In genomic region chr15:98568256-98569033, GRCm38 (mm10) we compare ENCODE assay signal across 8 mouse cellular contexts. TPM values are rescaled to one million over a fixed set of nuclear protein-coding genes. Genes with fewer than 3 reads are reported as not detected.
DNase-seq lines count a peak whose midpoint lies in the region; ATAC-seq and TF ChIP-seq lines count a peak whose summit lies in the region.

No protein-coding gene starts in this region.

- no peak for ATAC-seq in G1E (ENCODE audit: extremely low read depth, insufficient number of reproducible peaks, low FRiP score, poor library complexity, severe bottlenecking)
- ATAC-seq in midbrain, embryonic 12.5 days (ENCODE audit: low FRiP score, low read depth) = 0 out of 2 replicates have a peak, but pooled peaks have one; percentile 7

- peak overlapping the region; percentile 98 for H3K4me3 ChIP-seq in G1E (ENCODE audit: low read depth, low read length)
- peak overlapping the region; percentile 95 for H3K4me3 ChIP-seq in midbrain, embryonic 12.5 days

- no peaks in the 10 kb centered on the region for H3K27me3 ChIP-seq in G1E (ENCODE audit: insufficient read depth, low read length)
- no peaks in the 10 kb centered on the region for H3K27me3 ChIP-seq in midbrain, embryonic 12.5 days

- TF ChIP-seq CTCF in G1E (IDR thresholded peaks at IDR 0.05; ENCODE audit: low read depth, low read length) = no peak

- H3K4me2 ChIP-seq in midbrain, embryonic 12.5 days (replicated peaks) = peak overlapping the region; percentile 85

- WGBS in midbrain, embryonic 12.5 days = 11% methylated on average over 22 of the region's 22 CpGs

- H3K4me1 ChIP-seq in G1E (ENCODE audit: insufficient read depth, low read depth, low read length) = peaks cover 28% of the 10 kb centered on the region
- peaks cover 32% of the 10 kb centered on the region for H3K4me1 ChIP-seq in midbrain, embryonic 12.5 days

- H3K36me3 ChIP-seq in G1E (replicated peaks) = peaks cover 35% of the 10 kb centered on the region
- peaks cover 5% of the 10 kb centered on the region; the same call in 1 of the 2 replicates for H3K36me3 ChIP-seq in midbrain, embryonic 12.5 days

- H3K27ac ChIP-seq in midbrain, embryonic 12.5 days (replicated peaks) = peak overlapping the region; percentile 87

- peak overlapping the region; percentile 80 for H3K9ac ChIP-seq in midbrain, embryonic 12.5 days (replicated peaks)

- no peaks in the 10 kb centered on the region for H3K9me3 ChIP-seq in G1E (replicated peaks)
- H3K9me3 ChIP-seq in midbrain, embryonic 12.5 days = no peaks in the 10 kb centered on the region

- DNase-seq in kidney, adult 18-20 months = peak; percentile 24
- DNase-seq in kidney, postnatal 36 days = no peak
- no peak for DNase-seq in G1E (ENCODE audit: low spot score)
- DNase-seq in embryo, embryonic 10 days (ENCODE audit: low spot score) = peak; percentile 13
- peak; percentile 43 for DNase-seq in induced T-regulatory cell, adult 2 months (ENCODE audit: low read depth)
- DNase-seq in left cerebral cortex, adult 9 months (ENCODE audit: low spot score in 2 of 2) = no peak
- DNase-seq in right cerebral cortex, postnatal 25 days = no peak

RNA-seq across cellular contexts. Expression of gene Ccnt1, which starts 2.3 kb away (rescaled TPM):
- 76.1 and 84.6 TPM in 2 replicates for total RNA-seq in G1E (2014; fragmentation: Nextera tagmentation)
- 74.6 and 78.2 TPM in 2 replicates for total RNA-seq in G1E (2017)
- polyA plus RNA-seq in G1E (2012) = 5.7 and 6.4 TPM in 2 replicates
- polyA plus RNA-seq in midbrain, embryonic 12.5 days (2016; fragmentation: Nextera tagmentation; extraction: Ambion mirVana) = 63.3 and 63.9 TPM in 2 replicates

RNA-seq across cellular contexts. Expression of gene 4930415O20Rik, which starts 2.4 kb away (rescaled TPM):
- total RNA-seq in G1E (2014; fragmentation: Nextera tagmentation) (not detected in 2 replicates), G1E (2017) (not detected in 2 replicates)
- not detected in 2 replicates for polyA plus RNA-seq in G1E (2012)
- not detected in 2 replicates for polyA plus RNA-seq in midbrain, embryonic 12.5 days (2016; fragmentation: Nextera tagmentation; extraction: Ambion mirVana)

RNA-seq across cellular contexts. Expression of gene Kansl2, which starts 34.4 kb away (rescaled TPM):
- total RNA-seq in G1E (2014; fragmentation: Nextera tagmentation) = 26.9 and 39.8 TPM in 2 replicates
- total RNA-seq in G1E (2017) = 49.1 and 50.4 TPM in 2 replicates
- 44.3 and 52.5 TPM in 2 replicates for polyA plus RNA-seq in G1E (2012)
- 171 and 175 TPM in 2 replicates for polyA plus RNA-seq in midbrain, embryonic 12.5 days (2016; fragmentation: Nextera tagmentation; extraction: Ambion mirVana)

RNA-seq across cellular contexts. Expression of gene Adcy6, which starts 41.4 kb away (rescaled TPM):
- 5.0 TPM in 1 of 2 replicates, not detected in the other for total RNA-seq in G1E (2014; fragmentation: Nextera tagmentation)
- total RNA-seq in G1E (2017) = 0.22 TPM in 1 of 2 replicates, not detected in the other
- not detected in 2 replicates for polyA plus RNA-seq in G1E (2012)
- 15.6 and 17.2 TPM in 2 replicates for polyA plus RNA-seq in midbrain, embryonic 12.5 days (2016; fragmentation: Nextera tagmentation; extraction: Ambion mirVana)

Comparison
In these comparisons a context has a peak if more than half of its experiments do, and no peak if none do; other contexts are left out.
1. DNase-seq: peak in kidney, adult 18-20 months (single experiment), embryo, embryonic 10 days (single experiment) and induced T-regulatory cell, adult 2 months (single experiment); none in kidney, postnatal 36 days (0 of 2), G1E (single experiment), left cerebral cortex, adult 9 months (0 of 2) and right cerebral cortex, postnatal 25 days (single experiment).